Mouse (Mus musculus) left cerebral cortex, postnatal 10 days (tissue): Measurements from ENCODE around the gene C1ql3. TPM values are rescaled to one million over a fixed set of nuclear protein-coding genes. Genes with fewer than 3 reads are reported as not detected.

Experiments
- DNase-seq, 2 experiments: peaks; one replicate each; pipeline ENCODE4 v3.0.0; 2021 to 2022; ENCODE audit warnings: low spot score in 2 of 2, mixed read lengths in 1 of 2; ENCODE audit errors: extremely low spot score in 1 of 2
- intact Hi-C: fragments of 180-260 bp; cut with DNase I; formaldehyde crosslinking; loops from one replicate; pipeline ENCODE4 v1.15.1; 2025
- total RNA-seq, 2 experiments: library from RNA; stranded (reverse); gene quantifications; 2 replicates each; pipeline ENCODE4 v1.2.3; 2021

Gene C1ql3
- total RNA-seq, 2 experiments from 2014 or later: 50.8 to 58.1 TPM

DNA sequence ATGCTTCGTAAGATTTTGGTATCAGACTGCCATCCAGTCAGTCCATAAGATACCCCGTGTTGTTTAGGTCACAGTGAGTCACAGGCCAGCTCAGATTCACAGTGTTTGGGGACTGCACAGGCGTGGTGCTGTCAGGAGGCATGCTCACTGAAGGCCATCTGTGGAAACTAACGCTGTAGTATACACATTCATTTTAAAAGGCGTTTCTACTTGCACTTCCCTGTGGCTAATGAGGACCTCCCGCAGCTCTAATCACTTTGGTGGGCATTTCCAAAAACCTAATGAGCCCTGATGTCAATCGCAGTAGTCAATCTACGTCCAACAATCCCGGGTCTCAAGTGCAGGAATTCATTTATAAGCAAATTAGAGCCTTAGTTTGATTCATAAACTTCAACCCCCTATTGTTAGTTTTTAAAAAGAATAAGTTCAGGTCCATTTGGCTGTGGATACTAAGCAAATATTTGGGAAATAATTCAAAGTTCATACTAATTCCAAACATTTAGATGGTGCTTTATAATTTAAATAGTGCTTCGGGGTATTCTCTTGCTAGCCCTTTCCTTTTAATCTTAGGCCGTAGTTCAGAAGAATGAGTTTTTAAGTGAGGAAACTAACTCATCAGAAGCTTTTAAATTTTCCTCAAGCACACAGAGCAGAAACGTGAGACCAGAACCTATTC is 41.4 kb downstream of the C1ql3 start:
- intact Hi-C loops: no loop called here
- DNase-seq: no peak

DNA sequence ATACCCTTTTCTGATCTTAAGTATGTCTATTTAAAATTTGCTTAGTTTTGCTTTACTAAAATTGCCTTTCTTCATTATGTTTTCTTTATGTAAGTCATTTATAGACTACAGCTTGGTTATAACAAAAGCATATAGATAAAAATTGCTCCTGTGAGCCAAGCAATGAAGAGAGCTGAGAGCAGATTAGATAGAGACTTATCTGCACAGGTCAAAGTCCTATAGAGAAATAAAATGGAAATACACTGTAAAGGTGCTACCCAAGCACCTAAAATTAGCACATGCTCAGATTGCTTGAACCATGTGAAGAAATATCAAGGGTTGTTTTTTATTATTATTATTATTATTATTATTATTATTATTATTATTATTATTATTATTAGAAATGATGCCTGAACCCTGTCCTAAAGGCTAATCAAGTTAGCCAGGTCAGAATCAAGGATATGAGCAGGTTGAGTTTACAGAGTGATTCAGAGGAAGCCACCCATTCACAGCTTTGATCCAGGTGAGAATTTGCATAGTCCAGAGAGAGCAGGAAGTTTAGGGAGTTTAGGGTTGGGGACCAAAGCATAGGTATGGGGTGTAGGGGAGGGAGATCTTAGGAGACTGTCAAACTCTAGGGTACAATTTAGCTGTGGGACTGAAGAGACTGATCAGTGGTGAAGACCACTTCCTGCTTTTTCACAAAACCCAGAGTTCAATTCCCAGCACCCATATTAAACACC is 54.7 kb downstream of the C1ql3 start:
- intact Hi-C loops: no loop called here
- DNase-seq: no peak

Other genes with a start within 250 kb of the C1ql3 start
- gene Pter, start 87.8 kb downstream of the C1ql3 start, total RNA-seq: 1 to 10 TPM; 1.1 to 1.5 TPM